Mouse (Mus musculus) ES-Bruce4 (cell line): ENCODE data around the gene Cbfb. TPM values are rescaled to one million over a fixed set of nuclear protein-coding genes. Genes with fewer than 3 reads are reported as not detected.

Source experiments
- H3K27ac ChIP-seq: 2 replicates; pipeline ENCODE4 v1.5.1; 2012; ENCODE audit warnings: low read length, inconsistent platforms; ENCODE audit not compliant: insufficient read depth
- H3K27me3 ChIP-seq: 2 replicates; pipeline ENCODE4 v1.6.1; 2012; ENCODE audit warnings: mild to moderate bottlenecking, low read length, inconsistent platforms; ENCODE audit not compliant: control insufficient read depth, poor library complexity, insufficient read depth, severe bottlenecking
- H3K36me3 ChIP-seq: 2 replicates; pipeline ENCODE4 v1.6.1; 2012; ENCODE audit warnings: inconsistent platforms, mild to moderate bottlenecking, low read length, moderate library complexity; ENCODE audit not compliant: control insufficient read depth, poor library complexity, insufficient read depth, severe bottlenecking
- H3K4me1 ChIP-seq: one replicate; pipeline ENCODE4 v1.8.1; 2011; ENCODE audit warnings: low read length; ENCODE audit not compliant: control insufficient read depth, insufficient read depth
- H3K4me3 ChIP-seq: 2 replicates; pipeline ENCODE4 v1.5.1; 2011; ENCODE audit warnings: low read depth, mild to moderate bottlenecking, low read length
- H3K9ac ChIP-seq: 2 replicates; pipeline ENCODE4 v1.6.1; 2012; ENCODE audit warnings: low read depth, mild to moderate bottlenecking, inconsistent platforms; ENCODE audit not compliant: poor library complexity, severe bottlenecking
- H3K9me3 ChIP-seq: replicated peaks from 2 replicates; pipeline ENCODE4 v1.6.1; 2012; ENCODE audit warnings: mild to moderate bottlenecking, low read length, inconsistent platforms; ENCODE audit not compliant: control insufficient read depth, poor library complexity, insufficient read depth, severe bottlenecking
- CTCF ChIP-seq: IDR thresholded peaks from one replicate; pipeline ENCODE4 v1.8.1; 2011; ENCODE audit warnings: low read depth, low read length
- EP300 ChIP-seq: IDR thresholded peaks from 2 replicates; pipeline ENCODE4 v1.6.1; 2011; ENCODE audit warnings: low read depth, low read length; ENCODE audit not compliant: insufficient read depth
- POLR2A ChIP-seq: IDR thresholded peaks from one replicate; pipeline ENCODE4 v1.8.1; 2011; ENCODE audit warnings: low read length; ENCODE audit not compliant: insufficient read depth
- polyA plus RNA-seq: library from polyadenylated mRNA; stranded (reverse); fragments of >200 nt; gene quantifications from 2 replicates; pipeline ENCODE4 v1.2.4, GENCODE M21; 2011; ENCODE audit warnings: low read depth; ENCODE audit not compliant: missing spikeins, insufficient read depth, insufficient read length

Cbfb gene
- polyA plus RNA-seq, 1 experiment = 85.5 TPM

DNA sequence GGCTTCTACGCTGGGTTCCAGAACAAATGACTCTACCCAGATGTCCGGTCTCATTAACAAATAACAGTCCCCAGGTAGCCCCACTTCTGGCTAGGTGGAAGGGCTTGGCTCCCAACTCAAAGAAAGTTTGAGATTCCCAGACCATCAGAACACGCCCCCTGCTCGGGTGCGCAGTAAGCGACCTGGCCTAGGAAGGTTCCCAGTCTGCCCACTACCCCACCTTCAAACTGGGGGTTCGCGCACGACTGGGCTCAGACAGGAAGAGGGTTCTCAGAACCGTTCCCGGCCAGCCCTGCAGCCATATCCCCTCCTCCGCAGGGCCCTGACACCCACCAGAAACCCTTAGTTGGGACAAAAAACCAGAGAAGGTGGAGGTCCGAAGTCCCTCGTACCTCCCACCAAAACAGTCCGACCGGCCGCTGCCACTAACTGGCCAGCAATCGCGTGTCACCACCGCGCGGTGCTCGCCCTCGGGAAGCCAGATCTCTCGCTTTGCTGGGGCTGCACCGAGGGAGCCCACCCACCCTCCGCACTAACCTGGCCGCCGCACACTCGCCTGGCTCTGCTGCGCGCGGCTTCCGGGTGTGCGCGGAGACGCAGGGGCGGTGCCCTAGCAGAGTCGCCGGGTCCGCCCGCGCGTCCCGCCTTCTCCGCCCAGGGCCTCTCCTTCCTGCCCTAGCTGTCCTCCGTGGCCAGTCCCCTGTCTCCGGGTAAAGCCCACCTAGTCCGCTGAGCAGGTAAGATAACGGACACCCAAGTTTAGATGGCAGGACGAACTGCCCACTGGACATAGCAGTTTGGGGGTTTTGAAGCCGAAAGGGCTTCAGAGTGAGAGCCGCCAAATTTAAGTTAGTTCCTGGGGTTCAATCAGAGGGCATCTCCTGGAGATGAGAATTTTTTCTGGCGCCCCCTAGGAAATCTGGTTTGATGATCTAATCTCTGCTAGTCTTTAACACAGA is 93.8 kb downstream of the Cbfb start, which contains the start of the genes Tradd and Fbxl8:
Tradd (minus strand) TSS at position 586 of the 959 bp plus-strand sequence.
Fbxl8 (plus strand) TSS at position 625 of the 959 bp plus-strand sequence.
- Histone ChIP-seq H3K4me3 (peak within 1 kb of the TSS; percentile 80), H3K27ac (no peak within 1 kb of the TSS), H3K4me1 (no peaks in the 10 kb centered on the region), H3K9ac (peak within 1 kb of the TSS; percentile 64), H3K9me3 (no peaks in the 10 kb centered on the region), H3K27me3 (0 out of 2 replicates have a peak, but pooled peaks cover 2% of the 10 kb centered on the region), H3K36me3 (no peaks in the 10 kb centered on the region)
- TF ChIP-seq EP300 = no peak

DNA sequence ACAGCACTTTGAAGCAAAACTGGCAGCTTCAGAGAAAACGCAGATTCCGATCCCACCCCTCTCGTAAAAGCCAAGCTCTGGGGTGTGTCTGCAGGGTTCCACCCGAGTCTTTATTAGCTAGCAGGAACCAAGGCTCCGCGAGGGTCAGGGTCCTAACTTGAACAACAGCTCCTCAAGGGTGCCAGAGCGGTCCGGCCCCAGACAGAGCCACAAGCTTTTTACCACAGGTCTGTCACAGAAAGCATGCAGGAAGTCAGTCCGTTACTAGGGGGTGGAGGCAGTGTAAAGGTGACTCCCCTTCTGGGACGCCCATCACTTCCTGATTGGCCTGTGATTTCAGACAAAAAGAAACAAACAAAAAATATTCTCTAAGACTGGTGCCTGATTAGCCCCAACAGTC is 94.7 kb downstream of the Cbfb start:
- Histone ChIP-seq H3K4me1 (no peaks in the 10 kb centered on the region), H3K27ac (no peak overlapping the region), H3K27me3 (peaks cover 7% of the 10 kb centered on the region; the same call in 1 of the 2 replicates), H3K9ac (peak overlapping the region; percentile 64), H3K36me3 (no peaks in the 10 kb centered on the region), H3K9me3 (no peaks in the 10 kb centered on the region), H3K4me3 (peak overlapping the region; percentile 11; the same call in 1 of the 2 replicates)
- TF ChIP-seq EP300 (no peak), POLR2A (no peak), CTCF (no peak)

DNA sequence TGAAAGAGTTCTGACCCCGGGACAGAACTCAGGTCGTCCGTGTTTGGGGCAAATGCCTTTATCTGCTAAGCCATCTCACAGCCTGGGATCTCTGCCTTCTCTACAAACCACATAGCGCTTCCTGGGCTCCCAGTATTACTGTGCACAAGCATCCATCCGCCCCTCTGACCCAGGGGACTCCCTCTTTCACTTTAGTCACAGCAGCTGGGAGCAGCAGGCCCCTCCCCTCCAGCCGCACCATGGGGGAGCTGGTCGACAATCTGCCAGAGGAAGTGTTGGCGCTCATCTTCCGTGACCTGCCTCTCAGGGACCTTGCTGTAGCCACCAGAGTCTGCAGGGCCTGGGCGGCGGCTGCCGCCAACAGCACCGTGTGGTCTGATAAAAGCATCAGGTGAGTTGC is 96.3 kb downstream of the Cbfb start:
- Histone ChIP-seq H3K27me3 (peaks cover 16% of the 10 kb centered on the region), H3K9ac (no peak overlapping the region), H3K9me3 (no peaks in the 10 kb centered on the region), H3K36me3 (no peaks in the 10 kb centered on the region), H3K27ac (no peak overlapping the region), H3K4me1 (peaks cover 2% of the 10 kb centered on the region), H3K4me3 (no peak overlapping the region)
- TF ChIP-seq CTCF (no peak), POLR2A (no peak), EP300 (no peak)

Other genes with a start within 250 kb of the Cbfb start
- gene Ces2e, start 244.4 kb upstream of the Cbfb start, polyA plus RNA-seq = not detected in 2 replicates
- 0.15 and 0.16 TPM in 2 replicates for gene Ces2f, start 223.3 kb upstream of the Cbfb start, polyA plus RNA-seq
- gene Ces2g, start 209.0 kb upstream of the Cbfb start, polyA plus RNA-seq = 0.41 TPM in 1 of 2 replicates, not detected in the other
- gene Ces2h, start 169.8 kb upstream of the Cbfb start, polyA plus RNA-seq = not detected in 2 replicates
- gene Ces3a, start 122.1 kb upstream of the Cbfb start, polyA plus RNA-seq = not detected in 2 replicates
- not detected in 2 replicates for gene Ces3b, start 86.9 kb upstream of the Cbfb start, polyA plus RNA-seq
- not detected in 2 replicates for gene Ces4a, start 38.9 kb upstream of the Cbfb start, polyA plus RNA-seq
- gene D230025D16Rik, start 54.5 kb downstream of the Cbfb start, polyA plus RNA-seq = 88.0 and 90.7 TPM in 2 replicates
- gene B3gnt9, start 84.5 kb downstream of the Cbfb start, polyA plus RNA-seq = 0.37 and 0.67 TPM in 2 replicates
- gene Tradd, start 93.9 kb downstream of the Cbfb start, polyA plus RNA-seq = 4.7 and 5.6 TPM in 2 replicates
- gene Fbxl8, start 94.0 kb downstream of the Cbfb start, polyA plus RNA-seq = 1.5 and 1.9 TPM in 2 replicates
- 1.1 and 1.4 TPM in 2 replicates for gene Hsf4, start 99.1 kb downstream of the Cbfb start, polyA plus RNA-seq
- gene Nol3, start 105.5 kb downstream of the Cbfb start, polyA plus RNA-seq = 0.94 and 1.4 TPM in 2 replicates
- 8.2 and 9.4 TPM in 2 replicates for gene 4931428F04Rik, start 119.2 kb downstream of the Cbfb start, polyA plus RNA-seq
- gene Exoc3l, start 125.4 kb downstream of the Cbfb start, polyA plus RNA-seq = 2.3 and 3.7 TPM in 2 replicates
- 104 and 109 TPM in 2 replicates for gene E2f4, start 127.0 kb downstream of the Cbfb start, polyA plus RNA-seq
- gene Elmo3, start 134.9 kb downstream of the Cbfb start, polyA plus RNA-seq = 13.7 and 15.6 TPM in 2 replicates
- gene Lrrc29, start 155.6 kb downstream of the Cbfb start, polyA plus RNA-seq = 1.5 and 1.9 TPM in 2 replicates
- 31.8 and 33.3 TPM in 2 replicates for gene Tmem208, start 155.7 kb downstream of the Cbfb start, polyA plus RNA-seq
- gene Fhod1, start 177.3 kb downstream of the Cbfb start, polyA plus RNA-seq = 13.0 and 15.4 TPM in 2 replicates
- 13.7 and 14.7 TPM in 2 replicates for gene Slc9a5, start 178.2 kb downstream of the Cbfb start, polyA plus RNA-seq
- 2.6 and 3.2 TPM in 2 replicates for gene Plekhg4, start 202.6 kb downstream of the Cbfb start, polyA plus RNA-seq
- 2.4 and 3.7 TPM in 2 replicates for gene Kctd19, start 242.8 kb downstream of the Cbfb start, polyA plus RNA-seq
- 0.35 and 1.3 TPM in 2 replicates for gene Lrrc36, start 242.9 kb downstream of the Cbfb start, polyA plus RNA-seq